Mouse (Mus musculus): ENCODE results near the gene Higd2a.

DNA sequence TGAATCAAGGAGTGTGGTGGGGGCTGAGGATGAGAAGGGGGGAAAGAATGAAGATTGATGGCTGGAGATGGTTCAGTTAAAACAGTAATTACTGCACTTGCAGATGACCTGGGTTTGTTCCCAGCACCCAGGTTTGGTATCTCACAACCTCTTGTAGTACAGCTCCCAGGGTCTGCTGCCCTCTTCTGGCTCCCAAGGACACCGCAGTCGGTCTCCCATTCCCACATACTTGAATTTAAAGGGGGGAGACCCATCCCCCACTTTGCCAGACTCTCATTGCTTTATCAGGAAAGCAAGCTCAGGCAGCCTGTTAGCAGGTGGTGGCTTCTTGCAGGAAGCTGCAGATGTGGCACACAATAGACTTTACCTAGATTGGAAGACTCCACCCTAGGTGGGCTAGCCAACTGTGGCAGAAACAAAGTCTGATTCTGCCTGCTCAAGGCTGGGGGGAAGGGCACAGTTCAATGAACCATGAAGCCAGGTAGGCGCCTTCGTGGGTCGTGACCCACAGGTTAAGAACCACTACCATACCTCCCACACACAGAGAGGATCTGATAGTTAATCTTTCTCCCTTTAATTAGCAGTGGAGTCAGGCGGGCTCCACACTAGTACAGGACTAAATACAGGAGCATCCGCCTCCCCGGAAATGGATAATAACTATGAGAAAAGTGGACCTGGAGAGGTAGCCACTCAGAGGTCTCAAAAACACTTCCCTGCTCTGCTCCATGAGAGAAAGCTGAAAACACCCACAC, 24.2 kb upstream of the Higd2a start:
- TF ChIP-seq CTCF (IDR thresholded peaks at IDR 0.05; ENCODE audit: extremely low read depth, insufficient read length, insufficient replicate concordance, low read depth, low read length): peak; percentile 60; the same call in 1 of the 2 replicates
- no peak for TF ChIP-seq POLR2A (IDR thresholded peaks at IDR 0.05; ENCODE audit: low read depth, low read length)

All from small intestine, adult 2 months (tissue).